Mouse (Mus musculus) intestine, embryonic 14.5 days (tissue): ENCODE data around the gene Rpgrip1l. TPM values are rescaled to one million over a fixed set of nuclear protein-coding genes. Genes with fewer than 3 reads are reported as not detected.

Source experiments
- ATAC-seq: fragments of 200-750 bp; cut with Nextera tagmentation; replicated peaks from 2 replicates; pipeline ENCODE4 v1.8.0; 2017; ENCODE audit warnings: low read depth, moderate number of reproducible peaks, moderate TSS enrichment, moderate library complexity; ENCODE audit not compliant: low FRiP score, low TSS enrichment
- DNase-seq: peaks from one replicate; pipeline ENCODE4 v3.0.0-alpha.2; 2018; ENCODE audit warnings: low spot score
- H3K27ac ChIP-seq: fragments of 300-500 bp; sonication (generic); 2 replicates; pipeline ENCODE4 v1.5.1; 2014; ENCODE audit warnings: low read depth, mild to moderate bottlenecking, control low read depth
- H3K27me3 ChIP-seq: fragments of 300-500 bp; sonication (generic); replicated peaks from 2 replicates; pipeline ENCODE4 v1.6.1; 2014; ENCODE audit warnings: low read length, control low read depth; ENCODE audit not compliant: control insufficient read depth, insufficient read depth
- H3K36me3 ChIP-seq: fragments of 300-500 bp; sonication (generic); 2 replicates; pipeline ENCODE4 v1.6.1; 2014; ENCODE audit warnings: low read length, control low read depth; ENCODE audit not compliant: control insufficient read depth, insufficient read depth
- H3K4me1 ChIP-seq: fragments of 300-500 bp; sonication (generic); replicated peaks from 2 replicates; pipeline ENCODE4 v1.6.1; 2014; ENCODE audit warnings: low read length, control low read depth, mixed read lengths; ENCODE audit not compliant: control insufficient read depth, insufficient read depth
- H3K4me2 ChIP-seq: fragments of 300-500 bp; sonication (generic); 2 replicates; pipeline ENCODE4 v1.6.1; 2014; ENCODE audit warnings: low read length
- H3K4me3 ChIP-seq: fragments of 300-500 bp; sonication (generic); 2 replicates; pipeline ENCODE4 v1.5.1; 2014; ENCODE audit warnings: low read depth, low read length, control low read depth, mixed read lengths
- H3K9ac ChIP-seq: fragments of 300-500 bp; sonication (generic); 2 replicates; pipeline ENCODE4 v1.6.1; 2014; ENCODE audit warnings: mild to moderate bottlenecking, low read length
- H3K9me3 ChIP-seq: fragments of 300-500 bp; sonication (generic); 2 replicates; pipeline ENCODE4 v1.6.1; 2016; ENCODE audit warnings: low read length, control low read depth; ENCODE audit not compliant: control insufficient read depth
- WGBS: fragments of 180-500 bp; shearing (Covaris S2); extraction: QIAGEN DNeasy Blood & Tissue Kit; methylation state at CpG from one replicate; pipeline ENCODE4 v1.1.7; 2014; 5-methylcytosine and 5-hydroxymethylcytosine counted together
- polyA plus RNA-seq: library from polyadenylated mRNA; unstranded; fragments of >200 nt; fragmentation: Nextera tagmentation; extraction: Ambion mirVana; gene quantifications from 2 replicates; pipeline ENCODE4 v1.2.1, GENCODE M21; 2014

Gene Rpgrip1l
- polyA plus RNA-seq, 1 experiment from 2014 or later: 7.7 TPM

DNA sequence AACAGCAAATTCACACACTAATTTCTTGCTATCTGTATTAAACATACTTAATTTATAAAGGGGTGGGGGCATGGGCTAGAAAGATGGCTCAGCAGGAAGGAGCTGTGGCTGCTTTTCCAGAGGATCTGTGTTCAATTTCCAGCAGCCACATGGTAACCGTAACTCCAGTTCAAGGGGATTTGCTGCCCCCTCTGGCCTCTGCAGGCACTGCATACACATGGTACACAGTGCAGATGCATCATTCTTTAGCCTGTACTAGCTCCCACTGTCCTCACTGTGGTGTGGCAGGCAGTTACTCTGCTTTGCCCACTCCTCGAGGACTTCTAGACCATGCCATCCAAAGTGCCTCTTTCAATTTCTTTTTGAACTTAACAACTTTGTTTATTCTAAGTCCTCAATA lies 36.7 kb downstream of the Rpgrip1l start:
- DNase-seq: no peak
- H3K27me3 ChIP-seq: no peaks in the 10 kb centered on the region
- no peak overlapping the region for H3K4me2 ChIP-seq
- no peak overlapping the region for H3K9ac ChIP-seq
- no peak overlapping the region for H3K27ac ChIP-seq
- peaks cover 3% of the 10 kb centered on the region; the same call in 1 of the 2 replicates for H3K9me3 ChIP-seq
- H3K4me1 ChIP-seq: no peaks in the 10 kb centered on the region
- H3K4me3 ChIP-seq: no peak overlapping the region
- ATAC-seq: no peak
- 87% methylated on average over 2 of the region's 2 CpGs for WGBS
- H3K36me3 ChIP-seq: 0 out of 2 replicates have a peak, but pooled peaks cover 7% of the 10 kb centered on the region

DNA sequence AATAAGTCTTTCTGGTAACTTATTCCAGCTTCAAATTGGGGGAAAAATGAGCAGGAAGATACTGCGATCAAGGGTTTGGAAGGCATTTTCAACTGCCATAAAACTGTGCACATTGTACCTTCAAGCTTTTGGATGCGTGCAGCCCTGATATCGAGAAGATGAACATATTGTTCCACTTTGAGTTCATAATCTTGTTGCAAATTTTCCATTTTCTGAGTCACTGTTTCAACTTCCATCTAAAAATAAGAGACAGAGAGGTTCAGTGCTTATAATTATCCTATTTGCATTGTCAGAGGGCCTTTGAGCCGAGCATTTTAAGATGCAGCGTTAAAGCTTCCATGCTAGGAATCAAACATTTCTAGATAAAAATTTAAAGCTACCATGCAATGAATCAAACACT lies 39.6 kb downstream of the Rpgrip1l start:
- Histone ChIP-seq H3K9ac (no peak overlapping the region), H3K4me1 (no peaks in the 10 kb centered on the region), H3K27me3 (no peaks in the 10 kb centered on the region), H3K27ac (no peak overlapping the region), H3K4me2 (no peak overlapping the region), H3K9me3 (peaks cover 3% of the 10 kb centered on the region; the same call in 1 of the 2 replicates), H3K36me3 (peaks cover 9% of the 10 kb centered on the region), H3K4me3 (no peak overlapping the region)
- 95% methylated on average over 5 of the region's 5 CpGs for WGBS
- no peak for ATAC-seq
- no peak for DNase-seq

DNA sequence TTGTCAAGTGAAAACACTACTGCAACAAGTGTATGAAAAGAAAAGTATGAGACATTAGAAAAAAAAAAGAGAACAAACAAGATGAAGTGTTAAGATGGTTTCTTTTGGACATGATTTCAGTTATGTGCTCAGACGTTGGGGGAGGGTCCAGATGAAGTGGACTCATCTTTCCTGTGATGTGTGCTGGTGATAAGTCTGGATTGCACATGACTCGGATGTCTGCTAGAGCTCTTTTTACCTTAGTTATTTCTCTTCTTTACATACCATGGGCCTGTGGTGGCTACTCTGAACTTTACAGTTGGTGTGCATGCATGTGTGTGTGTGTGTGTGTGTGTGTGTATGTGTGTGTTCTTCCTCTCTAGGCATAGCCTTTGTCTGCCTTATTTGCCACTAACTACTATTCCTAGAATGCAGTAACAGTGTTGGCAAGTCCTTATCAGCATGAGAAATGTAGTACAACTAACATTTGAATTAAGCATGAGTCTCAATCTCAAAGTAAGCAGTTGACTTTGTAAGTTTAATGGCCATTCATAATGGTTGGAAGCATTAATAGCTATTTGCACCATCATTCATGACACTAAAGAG lies 43.6 kb downstream of the Rpgrip1l start:
- Histone ChIP-seq H3K4me3 (no peak overlapping the region), H3K36me3 (peaks cover 9% of the 10 kb centered on the region), H3K27ac (no peak overlapping the region), H3K9me3 (no peaks in the 10 kb centered on the region), H3K4me1 (no peaks in the 10 kb centered on the region), H3K9ac (no peak overlapping the region), H3K4me2 (no peak overlapping the region), H3K27me3 (no peaks in the 10 kb centered on the region)
- no peak for ATAC-seq
- WGBS: 66% methylated on average over 2 of the region's 2 CpGs
- no peak for DNase-seq

DNA sequence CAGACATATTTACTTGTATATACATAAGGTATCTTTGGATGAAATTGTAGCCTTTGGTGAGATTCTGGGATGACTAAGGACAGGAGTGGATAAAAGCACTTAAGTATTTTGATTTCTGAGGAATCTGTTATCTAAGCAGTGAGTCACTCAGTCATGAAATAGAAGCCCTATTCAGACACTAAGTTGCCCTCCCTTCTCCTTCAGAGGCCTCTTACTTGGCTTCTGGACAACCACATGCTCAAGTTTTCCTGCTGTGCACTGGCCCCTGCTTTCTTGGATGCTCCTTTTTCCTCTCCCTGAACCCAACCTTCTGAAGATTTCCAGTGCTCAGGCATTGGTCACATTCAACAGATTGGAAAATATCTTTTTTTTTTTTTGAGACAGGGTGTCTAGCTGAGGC lies 48.5 kb downstream of the Rpgrip1l start:
- H3K27ac ChIP-seq: no peak overlapping the region
- H3K4me2 ChIP-seq: no peak overlapping the region
- H3K27me3 ChIP-seq: no peaks in the 10 kb centered on the region
- no peaks in the 10 kb centered on the region for H3K9me3 ChIP-seq
- no peaks in the 10 kb centered on the region for H3K4me1 ChIP-seq
- H3K4me3 ChIP-seq: no peak overlapping the region
- peaks cover 1% of the 10 kb centered on the region for H3K36me3 ChIP-seq
- no peak for DNase-seq
- no peak overlapping the region for H3K9ac ChIP-seq
- no peak for ATAC-seq

DNA sequence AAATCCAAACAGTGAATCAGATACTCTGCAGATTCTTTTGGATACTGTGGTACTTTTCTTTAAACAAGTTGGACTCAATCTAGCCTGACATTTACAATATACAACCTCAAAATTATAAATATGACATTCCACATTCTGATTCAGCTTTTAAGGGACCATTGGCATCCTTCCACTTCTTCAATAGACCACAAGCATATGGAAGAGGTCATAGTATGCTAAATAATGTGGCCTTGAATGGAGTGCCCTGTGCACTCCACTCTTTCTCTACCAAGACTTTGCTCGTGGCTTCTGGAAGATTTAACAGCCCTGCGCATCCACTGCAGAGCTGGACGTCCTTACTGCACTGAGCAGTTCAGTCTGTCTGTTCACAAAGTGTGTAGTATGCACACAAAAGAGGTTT lies 49.1 kb downstream of the Rpgrip1l start:
- Histone ChIP-seq H3K4me3 (no peak overlapping the region), H3K4me2 (no peak overlapping the region), H3K36me3 (no peaks in the 10 kb centered on the region; the same call in 1 of the 2 replicates), H3K9ac (no peak overlapping the region), H3K27me3 (no peaks in the 10 kb centered on the region), H3K4me1 (no peaks in the 10 kb centered on the region), H3K27ac (no peak overlapping the region), H3K9me3 (no peaks in the 10 kb centered on the region)
- DNase-seq (no peak), ATAC-seq (no peak)
- WGBS: 72% methylated on average over 3 of the region's 3 CpGs

DNA sequence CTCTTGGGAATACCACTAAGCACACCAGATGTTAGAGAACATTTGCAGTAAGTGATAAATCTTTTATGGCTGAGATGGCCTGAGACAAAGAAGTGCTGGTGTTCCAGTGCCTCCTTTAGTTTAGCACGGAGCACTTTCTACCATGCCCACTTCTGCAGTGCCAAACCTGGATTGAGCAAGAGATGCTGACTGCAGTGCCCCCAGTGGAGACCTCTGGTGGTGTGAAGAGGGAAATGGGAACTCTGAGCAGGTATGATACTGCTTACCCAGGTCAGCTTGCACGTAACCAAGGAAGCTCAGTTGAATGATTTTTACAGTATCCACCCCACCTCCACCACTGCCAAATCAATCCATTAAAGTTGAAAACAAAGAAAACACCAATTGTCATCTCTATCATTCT lies 51.5 kb downstream of the Rpgrip1l start:
- Histone ChIP-seq H3K4me2 (no peak overlapping the region), H3K9ac (no peak overlapping the region), H3K4me3 (no peak overlapping the region), H3K9me3 (no peaks in the 10 kb centered on the region), H3K27me3 (no peaks in the 10 kb centered on the region), H3K36me3 (no peaks in the 10 kb centered on the region; the same call in 1 of the 2 replicates), H3K27ac (no peak overlapping the region), H3K4me1 (no peaks in the 10 kb centered on the region)
- 78% methylated on average over 2 of the region's 2 CpGs for WGBS
- ATAC-seq (no peak), DNase-seq (no peak)

DNA sequence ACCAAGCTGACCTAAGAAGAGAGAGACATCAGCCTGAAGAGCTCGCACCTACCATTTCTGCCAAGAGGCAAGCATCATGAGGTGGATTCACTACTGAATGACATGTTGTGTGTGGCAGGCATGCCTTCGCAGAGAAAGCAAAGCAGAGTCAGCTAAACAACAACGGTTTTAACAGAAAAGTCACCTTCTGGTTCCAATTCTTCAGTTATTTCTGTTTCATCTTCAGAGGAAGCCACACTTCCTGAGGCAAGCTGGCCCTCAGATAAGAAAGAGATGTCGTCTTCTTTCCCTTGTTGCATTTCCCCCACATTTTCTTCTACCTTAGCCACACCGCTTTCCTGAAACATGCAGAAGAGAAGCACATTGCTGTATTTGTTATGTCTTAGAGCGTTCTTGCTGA lies 62.1 kb downstream of the Rpgrip1l start:
- no peaks in the 10 kb centered on the region for H3K27me3 ChIP-seq
- ATAC-seq (no peak), DNase-seq (no peak)
- no peak overlapping the region for H3K27ac ChIP-seq
- H3K4me2 ChIP-seq: no peak overlapping the region
- 93% methylated on average over 6 of the region's 6 CpGs for WGBS
- no peak overlapping the region for H3K9ac ChIP-seq
- peaks cover 14% of the 10 kb centered on the region for H3K36me3 ChIP-seq
- no peaks in the 10 kb centered on the region for H3K9me3 ChIP-seq
- H3K4me1 ChIP-seq: no peaks in the 10 kb centered on the region
- H3K4me3 ChIP-seq: no peak overlapping the region

DNA sequence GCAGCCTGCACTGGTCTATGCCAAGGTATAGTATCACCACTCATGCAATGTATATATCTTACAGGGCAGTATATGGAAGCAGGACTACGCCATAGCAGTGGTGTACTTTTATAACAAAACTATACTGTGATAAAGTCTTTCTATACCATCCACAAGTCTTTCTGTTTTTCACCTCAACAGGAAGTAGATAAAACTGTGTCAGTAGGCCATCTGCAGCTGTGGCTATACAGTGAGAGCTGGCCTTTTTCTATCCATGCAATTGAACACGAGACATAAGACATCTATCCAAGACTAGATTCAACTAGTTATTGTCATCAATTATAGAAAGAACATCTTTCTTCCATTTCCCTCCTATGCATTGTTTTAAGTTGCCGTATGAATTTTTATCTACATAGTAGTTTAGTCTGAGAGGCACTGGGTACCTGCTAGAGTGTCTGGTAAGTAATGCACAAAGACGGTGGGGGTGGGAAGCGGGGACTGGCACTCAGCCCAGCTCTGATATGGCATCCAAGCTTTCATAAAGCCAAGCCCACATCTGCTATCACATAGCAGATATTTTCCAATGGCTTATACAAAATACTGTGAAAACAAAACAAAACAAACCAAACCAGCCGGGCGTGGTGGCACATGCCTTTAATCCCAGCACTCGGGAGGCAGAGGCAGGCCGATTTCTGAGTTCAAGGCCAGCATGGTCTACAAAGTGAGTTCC lies 63.1 kb downstream of the Rpgrip1l start:
- Histone ChIP-seq H3K27me3 (no peaks in the 10 kb centered on the region), H3K9ac (no peak overlapping the region), H3K4me1 (no peaks in the 10 kb centered on the region), H3K4me3 (no peak overlapping the region), H3K9me3 (no peaks in the 10 kb centered on the region), H3K27ac (no peak overlapping the region), H3K36me3 (peaks cover 16% of the 10 kb centered on the region), H3K4me2 (no peak overlapping the region)
- DNase-seq (no peak), ATAC-seq (no peak)
- WGBS: 93% methylated on average over 9 of the region's 9 CpGs
